Mouse (Mus musculus): ENCODE results near the gene Fam193a. TPM values are rescaled to one million over a fixed set of nuclear protein-coding genes. Genes with fewer than 3 reads are reported as not detected.

The Fam193a gene
- polyA plus RNA-seq, 1 experiment from 2014 or later: 24.1 TPM

GRCm38 (mm10) chr5:34515096-34515495 is 145.4 kb downstream of the Fam193a start:
- Histone ChIP-seq H3K9ac (replicated peaks; ENCODE audit: low read depth, low read length) (no peak overlapping the region), H3K27me3 (ENCODE audit: control insufficient read depth, insufficient read depth, low read length) (no peaks in the 10 kb centered on the region), H3K9me3 (ENCODE audit: control insufficient read depth, low read length) (no peaks in the 10 kb centered on the region), H3K27ac (ENCODE audit: low read depth, low read length) (no peak overlapping the region), H3K4me1 (ENCODE audit: control insufficient read depth, insufficient read depth, low read length) (peaks cover 4% of the 10 kb centered on the region; the same call in 1 of the 2 replicates), H3K4me3 (ENCODE audit: low read depth, low read length) (no peak overlapping the region), H3K4me2 (ENCODE audit: low read depth, low read length) (no peak overlapping the region), H3K36me3 (ENCODE audit: control insufficient read depth, insufficient read depth, low read length) (no peaks in the 10 kb centered on the region)
- ATAC-seq (ENCODE audit: low read depth): no peak

GRCm38 (mm10) chr5:34517913-34518312 is 148.2 kb downstream of the Fam193a start:
- 31% methylated on average over 3 of the region's 3 CpGs for WGBS
- no peak for ATAC-seq (ENCODE audit: low read depth)

GRCm38 (mm10) chr5:34519389-34519910 is 149.7 kb downstream of the Fam193a start:
- WGBS: 78% methylated on average over 9 of the region's 9 CpGs
- Histone ChIP-seq H3K27me3 (ENCODE audit: control insufficient read depth, insufficient read depth, low read length) (no peaks in the 10 kb centered on the region), H3K4me2 (ENCODE audit: low read depth, low read length) (no peak overlapping the region), H3K9me3 (ENCODE audit: control insufficient read depth, low read length) (no peaks in the 10 kb centered on the region), H3K4me1 (ENCODE audit: control insufficient read depth, insufficient read depth, low read length) (no peaks in the 10 kb centered on the region), H3K27ac (ENCODE audit: low read depth, low read length) (no peak overlapping the region), H3K36me3 (ENCODE audit: control insufficient read depth, insufficient read depth, low read length) (no peaks in the 10 kb centered on the region), H3K9ac (replicated peaks; ENCODE audit: low read depth, low read length) (no peak overlapping the region), H3K4me3 (ENCODE audit: low read depth, low read length) (no peak overlapping the region)
- ATAC-seq (ENCODE audit: low read depth): no peak

More at GRCm38 (mm10) chr5:34517913-34518312, 148.2 kb downstream of the Fam193a start:
- H3K9ac ChIP-seq (replicated peaks; ENCODE audit: low read depth, low read length): no peak overlapping the region
- H3K4me2 ChIP-seq (ENCODE audit: low read depth, low read length): no peak overlapping the region
- no peak overlapping the region for H3K4me3 ChIP-seq (ENCODE audit: low read depth, low read length)
- H3K27me3 ChIP-seq (ENCODE audit: control insufficient read depth, insufficient read depth, low read length): no peaks in the 10 kb centered on the region
- peaks cover 4% of the 10 kb centered on the region; the same call in 1 of the 2 replicates for H3K4me1 ChIP-seq (ENCODE audit: control insufficient read depth, insufficient read depth, low read length)
- H3K36me3 ChIP-seq (ENCODE audit: control insufficient read depth, insufficient read depth, low read length): no peaks in the 10 kb centered on the region
- no peak overlapping the region for H3K27ac ChIP-seq (ENCODE audit: low read depth, low read length)
- H3K9me3 ChIP-seq (ENCODE audit: control insufficient read depth, low read length): no peaks in the 10 kb centered on the region

- 77% methylated on average over 11 of the region's 11 CpGs for WGBS
These were observed 150.9 kb downstream of the Fam193a start for GRCm38 (mm10) chr5:34520458-34521209.

GRCm38 (mm10) chr5:34521337-34521736 is 151.6 kb downstream of the Fam193a start:
- Histone ChIP-seq H3K27ac (ENCODE audit: low read depth, low read length) (no peak overlapping the region), H3K4me1 (ENCODE audit: control insufficient read depth, insufficient read depth, low read length) (no peaks in the 10 kb centered on the region), H3K9ac (replicated peaks; ENCODE audit: low read depth, low read length) (no peak overlapping the region), H3K27me3 (ENCODE audit: control insufficient read depth, insufficient read depth, low read length) (no peaks in the 10 kb centered on the region), H3K4me2 (ENCODE audit: low read depth, low read length) (no peak overlapping the region), H3K4me3 (ENCODE audit: low read depth, low read length) (no peak overlapping the region), H3K36me3 (ENCODE audit: control insufficient read depth, insufficient read depth, low read length) (no peaks in the 10 kb centered on the region), H3K9me3 (ENCODE audit: control insufficient read depth, low read length) (no peaks in the 10 kb centered on the region)
- WGBS: 78% methylated on average over 3 of the region's 3 CpGs
- no peak for ATAC-seq (ENCODE audit: low read depth)

More at GRCm38 (mm10) chr5:34520458-34521209, 150.9 kb downstream of the Fam193a start:
- H3K27ac ChIP-seq (ENCODE audit: low read depth, low read length): no peak overlapping the region
- no peaks in the 10 kb centered on the region for H3K27me3 ChIP-seq (ENCODE audit: control insufficient read depth, insufficient read depth, low read length)
- no peak for ATAC-seq (ENCODE audit: low read depth)
- no peak overlapping the region for H3K4me3 ChIP-seq (ENCODE audit: low read depth, low read length)
- no peak overlapping the region for H3K9ac ChIP-seq (replicated peaks; ENCODE audit: low read depth, low read length)
- H3K36me3 ChIP-seq (ENCODE audit: control insufficient read depth, insufficient read depth, low read length): no peaks in the 10 kb centered on the region
- H3K9me3 ChIP-seq (ENCODE audit: control insufficient read depth, low read length): no peaks in the 10 kb centered on the region
- no peak overlapping the region for H3K4me2 ChIP-seq (ENCODE audit: low read depth, low read length)
- H3K4me1 ChIP-seq (ENCODE audit: control insufficient read depth, insufficient read depth, low read length): no peaks in the 10 kb centered on the region

GRCm38 (mm10) chr5:34523958-34524485 is 154.3 kb downstream of the Fam193a start:
- H3K4me1 ChIP-seq (ENCODE audit: control insufficient read depth, insufficient read depth, low read length): no peaks in the 10 kb centered on the region
- H3K4me2 ChIP-seq (ENCODE audit: low read depth, low read length): no peak overlapping the region
- no peaks in the 10 kb centered on the region for H3K27me3 ChIP-seq (ENCODE audit: control insufficient read depth, insufficient read depth, low read length)
- H3K27ac ChIP-seq (ENCODE audit: low read depth, low read length): no peak overlapping the region
- no peaks in the 10 kb centered on the region for H3K9me3 ChIP-seq (ENCODE audit: control insufficient read depth, low read length)
- no peak for ATAC-seq (ENCODE audit: low read depth)
- WGBS: 58% methylated on average over 4 of the region's 4 CpGs
- no peaks in the 10 kb centered on the region for H3K36me3 ChIP-seq (ENCODE audit: control insufficient read depth, insufficient read depth, low read length)
- H3K4me3 ChIP-seq (ENCODE audit: low read depth, low read length): no peak overlapping the region
- H3K9ac ChIP-seq (replicated peaks; ENCODE audit: low read depth, low read length): no peak overlapping the region

GRCm38 (mm10) chr5:34524511-34524910 is 154.8 kb downstream of the Fam193a start:
- no peak overlapping the region for H3K4me2 ChIP-seq (ENCODE audit: low read depth, low read length)
- H3K27me3 ChIP-seq (ENCODE audit: control insufficient read depth, insufficient read depth, low read length): no peaks in the 10 kb centered on the region
- no peak for ATAC-seq (ENCODE audit: low read depth)
- H3K9ac ChIP-seq (replicated peaks; ENCODE audit: low read depth, low read length): no peak overlapping the region
- no peak overlapping the region for H3K4me3 ChIP-seq (ENCODE audit: low read depth, low read length)
- H3K27ac ChIP-seq (ENCODE audit: low read depth, low read length): no peak overlapping the region
- no peaks in the 10 kb centered on the region for H3K4me1 ChIP-seq (ENCODE audit: control insufficient read depth, insufficient read depth, low read length)
- no peaks in the 10 kb centered on the region for H3K36me3 ChIP-seq (ENCODE audit: control insufficient read depth, insufficient read depth, low read length)
- no peaks in the 10 kb centered on the region for H3K9me3 ChIP-seq (ENCODE audit: control insufficient read depth, low read length)

- peak within 1 kb of the TSS; percentile 27 for H3K4me3 ChIP-seq (ENCODE audit: low read depth, low read length)
- H3K27ac ChIP-seq (ENCODE audit: low read depth, low read length): no peak within 1 kb of the TSS
- peak; percentile 91 for ATAC-seq (ENCODE audit: low read depth)
- 3% methylated on average over 38 of the region's 38 CpGs for WGBS
- no peaks in the 10 kb centered on the region for H3K4me1 ChIP-seq (ENCODE audit: control insufficient read depth, insufficient read depth, low read length)
- no peaks in the 10 kb centered on the region for H3K9me3 ChIP-seq (ENCODE audit: control insufficient read depth, low read length)
- H3K4me2 ChIP-seq (ENCODE audit: low read depth, low read length): peak within 1 kb of the TSS; percentile 54
- no peaks in the 10 kb centered on the region for H3K36me3 ChIP-seq (ENCODE audit: control insufficient read depth, insufficient read depth, low read length)
- no peaks in the 10 kb centered on the region for H3K27me3 ChIP-seq (ENCODE audit: control insufficient read depth, insufficient read depth, low read length)
- peak within 1 kb of the TSS; percentile 39 for H3K9ac ChIP-seq (replicated peaks; ENCODE audit: low read depth, low read length)
These were observed 156.1 kb downstream of the Fam193a start, which contains the start of gene Sh3bp2 for GRCm38 (mm10) chr5:34525663-34526476. Gene Sh3bp2, plus strand, starts transcription at chr5:34525838.

GRCm38 (mm10) chr5:34526477-34526775 is 156.7 kb downstream of the Fam193a start:
- H3K36me3 ChIP-seq (ENCODE audit: control insufficient read depth, insufficient read depth, low read length): no peaks in the 10 kb centered on the region
- H3K9me3 ChIP-seq (ENCODE audit: control insufficient read depth, low read length): no peaks in the 10 kb centered on the region
- 32% methylated on average over 5 of the region's 5 CpGs for WGBS
- H3K4me1 ChIP-seq (ENCODE audit: control insufficient read depth, insufficient read depth, low read length): no peaks in the 10 kb centered on the region
- no peak overlapping the region for H3K4me2 ChIP-seq (ENCODE audit: low read depth, low read length)
- no peak overlapping the region for H3K4me3 ChIP-seq (ENCODE audit: low read depth, low read length)
- ATAC-seq (ENCODE audit: low read depth): no peak
- H3K27me3 ChIP-seq (ENCODE audit: control insufficient read depth, insufficient read depth, low read length): no peaks in the 10 kb centered on the region
- no peak overlapping the region for H3K9ac ChIP-seq (replicated peaks; ENCODE audit: low read depth, low read length)
- H3K27ac ChIP-seq (ENCODE audit: low read depth, low read length): no peak overlapping the region

Measured in neural tube, embryonic 14.5 days (tissue).